Mouse (Mus musculus) cerebellum, postnatal 4 days (tissue): ENCODE data around the gene Aldh3b1.

Experiments
- DNase-seq, 2 experiments: peaks; one replicate each; pipeline ENCODE4 v3.0.0; 2022; ENCODE audit warnings: low spot score in 2 of 2, mixed read lengths in 1 of 2

The Aldh3b1 gene

DNA sequence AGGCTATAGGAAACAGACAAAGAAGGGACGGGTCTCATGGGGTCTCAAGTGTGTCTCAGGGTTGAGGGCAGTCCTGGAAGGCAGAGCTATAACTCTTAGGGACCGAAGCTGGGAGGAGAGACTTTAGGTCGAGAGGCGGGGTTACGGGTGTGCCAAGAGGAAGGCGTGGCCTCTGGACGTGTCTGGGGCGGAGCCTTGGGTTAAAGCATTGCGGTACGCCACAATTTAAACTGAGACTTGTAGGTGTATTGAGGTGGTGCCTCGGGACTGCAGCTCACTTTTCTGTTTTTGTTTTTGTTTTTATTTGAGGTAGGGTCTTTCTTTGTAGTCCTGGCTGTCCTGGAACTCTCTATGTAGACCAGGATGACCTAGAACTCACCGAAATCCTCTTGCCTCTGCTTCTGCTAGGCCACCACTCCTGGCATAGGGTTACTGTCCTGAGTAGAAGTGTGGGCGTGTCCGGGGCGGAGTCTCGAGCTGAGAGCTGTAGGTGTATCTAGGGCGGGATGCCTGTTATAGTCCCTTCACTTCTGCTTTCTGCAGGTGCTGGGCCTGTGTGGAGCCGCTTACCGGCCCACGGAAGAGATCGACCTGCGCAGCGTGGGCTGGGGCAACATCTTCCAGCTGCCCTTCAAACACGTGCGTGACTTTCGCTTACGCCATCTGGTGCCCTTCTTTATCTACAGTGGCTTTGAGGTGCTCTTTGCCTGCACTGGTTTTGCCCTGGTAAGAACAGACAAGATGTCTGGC lies 13.6 kb upstream of the Aldh3b1 start:
- DNase-seq: no peak

GRCm38 (mm10) chr19:3942315-3942714 lies 12.7 kb upstream of the Aldh3b1 start:
- DNase-seq: no peak

GRCm38 (mm10) chr19:3935896-3936850 lies 6.6 kb upstream of the Aldh3b1 start:
- DNase-seq: peak in 1 of 2 experiments; percentile 23

DNA sequence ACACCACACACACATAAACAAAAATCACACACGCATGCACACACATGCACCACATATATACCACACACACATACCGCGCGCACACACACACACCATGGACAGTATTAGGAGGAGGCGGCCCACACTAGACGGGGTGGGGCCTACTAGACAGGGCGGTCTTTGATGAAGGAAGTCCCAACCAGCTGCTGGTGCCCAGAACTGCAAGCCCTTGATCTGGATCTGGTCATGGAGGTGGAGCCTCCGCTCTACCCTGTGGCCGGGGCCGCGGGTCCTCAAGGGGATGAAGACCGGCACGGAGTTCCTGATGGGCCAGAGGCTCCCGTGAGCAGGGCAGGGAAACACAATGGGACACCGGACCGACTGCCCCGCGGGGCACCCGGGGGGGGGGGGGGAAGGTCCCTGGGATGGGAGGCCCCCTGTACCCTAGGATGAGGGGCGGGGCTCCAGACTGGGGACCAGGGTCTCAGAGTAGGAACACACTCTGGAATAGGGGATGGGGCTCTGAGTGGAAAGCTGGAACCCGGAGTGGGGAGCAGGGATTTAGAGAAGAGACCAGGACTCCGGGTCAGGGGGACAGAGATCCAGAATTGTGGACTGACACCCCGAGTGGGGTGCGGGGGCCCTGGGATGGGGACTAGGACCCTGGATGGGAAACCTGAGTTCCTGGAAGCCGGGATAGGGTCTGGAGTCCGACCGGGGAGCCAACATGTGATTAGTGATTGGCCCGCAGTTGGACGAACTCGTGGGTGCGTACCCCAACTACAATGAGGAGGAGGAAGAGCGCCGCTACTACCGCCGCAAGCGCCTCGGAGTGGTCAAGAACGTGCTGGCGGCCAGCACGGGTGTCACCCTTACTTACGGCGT lies 5.7 kb upstream of the Aldh3b1 start, which contains the start of gene Unc93b1:
Gene Unc93b1 (plus strand): TSS at position 155 of the 864 bp plus-strand sequence.
- DNase-seq: no peak

DNA sequence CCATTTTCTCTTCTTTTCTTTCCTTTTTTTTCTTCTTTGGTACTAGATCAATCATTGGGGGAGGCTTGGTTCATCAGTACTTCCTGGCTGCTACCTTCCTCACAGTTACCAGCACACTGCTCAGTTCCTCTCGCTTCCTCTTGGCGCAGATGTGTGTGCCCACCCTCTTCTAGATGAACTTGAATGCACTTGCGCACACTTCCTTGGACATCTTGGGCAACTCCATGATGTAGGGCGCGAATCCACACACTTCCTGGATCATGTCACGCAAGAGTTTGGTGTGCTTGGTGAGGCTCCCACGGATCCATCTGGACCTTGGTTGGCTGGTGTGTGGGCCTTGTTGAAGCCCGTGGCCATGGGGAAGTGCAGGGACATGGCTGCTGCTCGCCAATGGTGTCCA lies 2.1 kb upstream of the Aldh3b1 start:
- no peak for DNase-seq

- no peak for DNase-seq
Measured at GRCm38 (mm10) chr19:3930262-3931057, 852 bp upstream of the Aldh3b1 start.

DNA sequence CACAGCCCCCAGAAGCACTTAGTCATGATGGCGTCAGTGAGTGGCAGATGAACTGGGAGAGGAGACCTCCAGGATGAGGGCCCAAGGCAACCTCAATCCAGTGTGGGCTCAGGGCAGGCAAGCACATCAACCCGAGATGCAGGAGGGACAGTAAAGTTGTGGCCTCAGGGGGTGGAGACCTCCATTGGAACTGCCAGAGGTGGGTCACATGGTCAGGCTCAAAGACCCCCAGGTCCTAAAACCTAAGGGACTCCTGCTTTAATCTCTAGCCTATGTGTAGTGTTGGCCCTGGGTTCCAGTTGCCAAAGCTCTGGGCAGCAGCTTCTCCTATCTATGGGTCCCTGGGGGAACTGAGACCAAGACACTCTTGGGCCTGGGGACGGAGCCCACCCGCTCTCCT lies 829 bp downstream of the Aldh3b1 start:
- no peak for DNase-seq

- DNase-seq: no peak
Measured at GRCm38 (mm10) chr19:3927989-3928388, 1.6 kb downstream of the Aldh3b1 start.

DNA sequence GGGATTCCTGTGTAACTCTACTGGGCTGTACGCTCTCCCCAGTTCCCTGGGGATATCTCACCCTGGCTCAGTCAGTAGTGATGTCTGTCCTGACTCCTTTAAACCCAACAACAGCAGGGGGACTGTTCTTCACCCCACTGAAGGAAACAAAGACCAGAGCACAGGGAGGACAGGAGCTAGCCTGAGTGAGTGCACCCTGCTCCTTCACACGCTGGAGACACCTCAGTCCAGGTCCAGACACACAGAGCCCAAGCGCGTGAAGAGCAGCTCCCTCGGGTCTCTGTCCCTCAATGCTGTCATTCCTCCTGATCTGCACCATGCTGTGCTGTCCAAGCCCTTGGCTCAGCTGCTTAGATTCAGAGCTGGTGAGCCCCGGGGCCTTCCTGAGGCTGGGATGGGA lies 2.9 kb downstream of the Aldh3b1 start:
- no peak for DNase-seq

DNA sequence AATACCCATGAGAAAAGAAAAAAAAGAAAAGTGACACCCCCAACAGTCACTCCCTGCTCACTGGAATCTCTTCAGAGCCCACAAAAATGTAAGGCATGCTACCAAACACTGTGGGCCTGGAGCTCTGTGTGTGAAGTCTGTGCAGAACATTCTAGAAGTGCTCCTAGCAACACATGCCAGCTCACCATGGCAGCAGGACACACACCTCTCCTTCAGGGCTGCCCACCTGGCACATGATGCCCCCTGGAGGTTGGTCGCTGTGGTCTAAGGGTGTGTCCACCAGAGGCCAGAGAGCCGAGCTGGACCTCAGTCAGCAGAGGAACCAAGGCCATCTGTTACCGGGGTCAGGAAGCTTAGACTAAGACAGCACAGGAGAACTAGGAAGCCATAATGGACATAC lies 3.3 kb downstream of the Aldh3b1 start:
- no peak for DNase-seq

DNA sequence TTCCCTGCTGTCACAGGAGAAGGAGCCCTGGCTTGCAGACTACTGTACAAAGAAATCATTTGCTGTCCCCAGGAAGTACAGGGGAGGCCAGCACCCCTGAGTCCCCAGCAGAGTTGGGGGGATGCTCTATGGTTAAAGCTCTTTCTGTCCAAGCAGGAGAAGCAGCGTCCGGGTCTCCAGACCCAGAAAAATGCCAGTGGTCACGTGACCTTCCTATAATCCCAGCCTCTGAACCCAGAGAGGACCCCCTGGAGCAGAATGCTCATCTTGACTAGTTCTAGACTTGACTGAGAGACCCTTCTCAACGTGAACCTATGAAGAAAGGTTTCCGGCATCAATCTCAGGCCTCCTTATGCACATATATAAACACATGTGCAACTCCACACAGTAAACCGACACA lies 3.7 kb downstream of the Aldh3b1 start:
- no peak for DNase-seq

GRCm38 (mm10) chr19:3924868-3925267 lies 4.7 kb downstream of the Aldh3b1 start:
- DNase-seq: no peak

- no peak for DNase-seq
Measured at GRCm38 (mm10) chr19:3924190-3924589, 5.4 kb downstream of the Aldh3b1 start.

DNA sequence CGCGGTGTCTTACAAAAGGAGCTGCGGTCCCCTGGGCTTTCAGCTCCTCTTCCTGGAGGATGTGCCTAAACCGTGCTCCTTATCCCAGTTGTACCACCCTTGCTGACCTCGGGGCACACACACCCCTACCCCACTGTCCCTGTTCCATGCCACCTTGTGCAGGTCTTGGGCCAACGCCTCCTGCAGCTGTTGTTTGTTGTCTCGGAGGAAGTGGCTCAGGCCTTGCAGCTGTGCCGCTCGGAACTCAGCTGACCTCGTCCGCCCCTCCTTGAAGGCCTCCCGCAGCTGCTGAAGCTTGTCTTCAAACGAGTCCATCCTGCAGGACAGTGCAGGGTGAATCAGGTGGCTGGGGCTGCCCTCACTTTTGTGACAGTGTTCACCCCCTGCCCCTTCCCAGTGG lies 6.0 kb downstream of the Aldh3b1 start:
- DNase-seq: no peak

GRCm38 (mm10) chr19:3922661-3923371 lies 6.8 kb downstream of the Aldh3b1 start:
- no peak for DNase-seq

GRCm38 (mm10) chr19:3919928-3920327 lies 9.7 kb downstream of the Aldh3b1 start:
- no peak for DNase-seq

DNA sequence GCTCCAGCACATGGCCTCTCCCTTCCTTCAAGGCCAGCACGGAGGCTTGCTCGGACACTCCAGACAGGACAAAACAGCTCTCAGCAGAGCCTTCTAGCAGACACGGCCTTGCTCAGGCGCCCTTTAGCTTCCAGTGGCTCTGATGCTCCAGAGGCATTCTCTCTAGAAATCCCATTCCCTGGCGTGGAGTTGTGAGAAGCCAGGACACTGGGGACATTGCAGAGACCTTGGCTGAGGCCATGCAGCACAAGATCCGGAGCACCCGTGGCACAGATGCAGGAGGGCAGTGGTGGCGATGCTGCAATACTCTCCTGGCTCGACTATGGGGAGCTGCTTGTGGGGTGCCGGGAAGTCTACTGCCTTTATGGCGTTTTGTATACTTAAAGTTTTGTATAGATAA lies 12.9 kb downstream of the Aldh3b1 start:
- no peak for DNase-seq

DNA sequence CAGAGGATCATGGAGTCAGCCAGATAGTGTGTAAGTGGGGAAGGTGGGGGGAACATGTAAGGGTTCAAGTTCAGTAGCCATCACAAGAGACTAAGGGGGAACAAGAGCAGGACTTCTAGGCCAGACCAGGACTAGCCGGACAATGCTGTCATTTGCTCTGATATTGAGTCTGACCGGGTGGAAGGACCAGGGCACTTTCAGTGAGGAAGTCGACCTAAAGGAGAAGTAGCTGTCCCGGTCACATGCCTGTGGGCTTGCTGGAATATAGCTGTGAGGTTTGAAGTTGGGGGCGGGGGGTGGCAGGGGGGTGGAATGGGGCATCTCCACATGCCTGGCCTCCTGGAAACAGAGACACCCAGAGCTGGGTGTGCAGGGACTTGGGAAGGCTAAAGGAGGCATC lies 15.1 kb downstream of the Aldh3b1 start:
- DNase-seq: no peak

DNA sequence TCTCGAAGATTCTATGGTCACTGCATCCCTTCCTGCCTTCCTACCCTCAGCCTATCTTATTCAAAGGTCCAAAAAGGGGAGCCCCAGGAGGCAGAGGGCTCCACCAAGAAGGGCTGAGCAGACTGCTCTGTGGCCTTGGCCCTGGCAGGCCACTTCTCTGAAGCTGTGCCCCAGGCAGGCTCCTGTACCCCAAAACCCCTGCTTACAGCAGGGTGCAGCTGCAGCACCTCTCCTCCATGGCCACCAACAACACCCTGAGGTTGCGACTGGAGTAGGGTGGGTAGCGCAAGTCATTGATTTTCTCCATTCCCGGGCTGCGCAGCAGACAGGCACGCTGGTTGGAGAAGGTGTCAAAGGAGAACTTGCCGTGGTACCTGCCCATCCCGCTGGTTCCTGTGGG lies 15.9 kb downstream of the Aldh3b1 start:
- no peak for DNase-seq
